Mouse (Mus musculus) heart, postnatal 0 days (tissue): Measurements from ENCODE around the gene Gpx6. TPM values are rescaled to one million over a fixed set of nuclear protein-coding genes. Genes with fewer than 3 reads are reported as not detected.
A peak's percentile ranks its signal among the peaks of the same experiment; 100 is the strongest.

Experiments
- ATAC-seq: fragments of 200-750 bp; cut with Nextera tagmentation; 2 replicates; pipeline ENCODE4 v1.8.0; 2017; ENCODE audit warnings: low read depth, moderate number of reproducible peaks, moderate library complexity; ENCODE audit not compliant: insufficient read depth
- DNase-seq: peaks from one replicate; pipeline ENCODE4 v3.0.0-alpha.2; 2016; ENCODE audit warnings: low spot score
- H3K27ac ChIP-seq: fragments of 300-500 bp; sonication (generic); 2 replicates; pipeline ENCODE4 v1.5.1; 2014; ENCODE audit warnings: low read depth, mild to moderate bottlenecking
- H3K27me3 ChIP-seq: fragments of 300-500 bp; sonication (generic); 2 replicates; pipeline ENCODE4 v1.6.1; 2014; ENCODE audit warnings: low read length, mixed read lengths; ENCODE audit not compliant: control insufficient read depth, insufficient read depth
- H3K36me3 ChIP-seq: fragments of 300-500 bp; sonication (generic); replicated peaks from 2 replicates; pipeline ENCODE4 v1.6.1; 2014; ENCODE audit warnings: low read length, mixed read lengths; ENCODE audit not compliant: control insufficient read depth, insufficient read depth
- H3K4me1 ChIP-seq: fragments of 300-500 bp; sonication (generic); 2 replicates; pipeline ENCODE4 v1.6.1; 2014; ENCODE audit warnings: antibody characterized with exemption; ENCODE audit not compliant: control insufficient read depth, insufficient read depth
- H3K4me2 ChIP-seq: fragments of 300-500 bp; sonication (generic); 2 replicates; pipeline ENCODE4 v1.6.1; 2014; ENCODE audit warnings: low read depth, mild to moderate bottlenecking, low read length, moderate library complexity
- H3K4me3 ChIP-seq: fragments of 300-500 bp; sonication (generic); 2 replicates; pipeline ENCODE4 v1.5.1; 2014; ENCODE audit warnings: low read depth, low read length
- H3K9ac ChIP-seq: fragments of 300-500 bp; sonication (generic); replicated peaks from 2 replicates; pipeline ENCODE4 v1.6.1; 2014; ENCODE audit warnings: low read depth, low read length, mixed read lengths
- H3K9me3 ChIP-seq: fragments of 300-500 bp; sonication (generic); replicated peaks from 2 replicates; pipeline ENCODE4 v1.6.1; 2016; ENCODE audit warnings: low read length; ENCODE audit not compliant: control insufficient read depth
- CTCF ChIP-seq: IDR thresholded peaks from 2 replicates; pipeline ENCODE4 v1.5.1; 2016; ENCODE audit warnings: antibody characterized with exemption, control low read depth, low read depth
- EP300 ChIP-seq: IDR thresholded peaks from 2 replicates; pipeline ENCODE4 v1.6.1; 2016; ENCODE audit warnings: antibody characterized with exemption, low read depth
- WGBS: fragments of 180-500 bp; shearing (Covaris S2); extraction: QIAGEN DNeasy Blood & Tissue Kit; methylation state at CpG from one replicate; pipeline ENCODE4 v1.1.7; 2014; 5-methylcytosine and 5-hydroxymethylcytosine counted together
- polyA plus RNA-seq: library from polyadenylated mRNA; unstranded; fragments of >200 nt; fragmentation: Nextera tagmentation; extraction: Ambion mirVana; gene quantifications from 2 replicates; pipeline ENCODE4 v1.2.1, GENCODE M21; 2015
- total RNA-seq: library from RNA; depleted of rRNA; stranded (reverse); fragments of >200 nt; gene quantifications from 2 replicates; pipeline ENCODE4 v1.2.3, GENCODE M21; 2014; ENCODE audit warnings: low replicate concordance; rRNA removed

Gpx6 gene
- total and polyA plus RNA-seq, 2 experiments from 2014 or later, result not detected

- H3K9me3 ChIP-seq, result no peaks in the 10 kb centered on the region
- no peaks in the 10 kb centered on the region for H3K27me3 ChIP-seq
- H3K4me1 ChIP-seq, result peaks cover 19% of the 10 kb centered on the region; the same call in 1 of the 2 replicates
- ATAC-seq (peak; percentile 99), DNase-seq (peak; percentile 96)
- H3K27ac ChIP-seq, result peak within 1 kb of the TSS; percentile 82
- peak within 1 kb of the TSS; percentile 83 for H3K9ac ChIP-seq
- TF ChIP-seq EP300, result peak; percentile 43; the same call in 1 of the 2 replicates
- TF ChIP-seq CTCF, result no peak
- peak within 1 kb of the TSS; percentile 72 for H3K4me2 ChIP-seq
- H3K4me3 ChIP-seq, result peak within 1 kb of the TSS; percentile 81
- WGBS, result under 1% methylated on average over 29 of the region's 29 CpGs
- peaks cover 6% of the 10 kb centered on the region for H3K36me3 ChIP-seq
These were observed 50.8 kb downstream of the Gpx6 start, which contains the start of gene Zscan12 for GRCm38 (mm10) chr13:21362621-21363248. Gene Zscan12 (plus strand): TSS chr13:21362820.

- no peaks in the 10 kb centered on the region for H3K9me3 ChIP-seq
- ATAC-seq (no peak), DNase-seq (peak; percentile 23)
- H3K4me1 ChIP-seq, result peaks cover 19% of the 10 kb centered on the region; the same call in 1 of the 2 replicates
- H3K9ac ChIP-seq, result no peak overlapping the region
- TF ChIP-seq CTCF, result no peak
- TF ChIP-seq EP300, result no peak
- H3K4me3 ChIP-seq, result peak overlapping the region; percentile 81
- no peaks in the 10 kb centered on the region for H3K27me3 ChIP-seq
- H3K27ac ChIP-seq, result no peak overlapping the region
- H3K36me3 ChIP-seq, result peaks cover 15% of the 10 kb centered on the region
- peak overlapping the region; percentile 72 for H3K4me2 ChIP-seq
- WGBS, result 57% methylated on average over 12 of the region's 12 CpGs
These were observed 51.8 kb downstream of the Gpx6 start for GRCm38 (mm10) chr13:21363719-21364118.

GRCm38 (mm10) chr13:21366635-21367034, 54.7 kb downstream of the Gpx6 start:
- Histone ChIP-seq H3K4me3 (no peak overlapping the region), H3K27ac (no peak overlapping the region), H3K9me3 (no peaks in the 10 kb centered on the region), H3K9ac (no peak overlapping the region), H3K4me1 (peaks cover 19% of the 10 kb centered on the region; the same call in 1 of the 2 replicates), H3K36me3 (peaks cover 39% of the 10 kb centered on the region), H3K4me2 (no peak overlapping the region), H3K27me3 (no peaks in the 10 kb centered on the region)
- TF ChIP-seq CTCF (no peak), EP300 (no peak)
- DNase-seq (no peak), ATAC-seq (no peak)
- WGBS, result 52% methylated on average over 6 of the region's 6 CpGs

Other genes with a start within 250 kb of the Gpx6 start
- gene Olfr1370, start 237.2 kb upstream of the Gpx6 start, total RNA-seq, result not detected in 2 replicates
- gene Olfr1370, start 237.2 kb upstream of the Gpx6 start, polyA plus RNA-seq, result not detected in 2 replicates
- not detected in 2 replicates for gene Olfr1369-ps1, start 200.6 kb upstream of the Gpx6 start, total RNA-seq
- gene Olfr1369-ps1, start 200.6 kb upstream of the Gpx6 start, polyA plus RNA-seq, result not detected in 2 replicates
- gene Olfr263, start 182.5 kb upstream of the Gpx6 start, total RNA-seq, result not detected in 2 replicates
- gene Olfr263, start 182.5 kb upstream of the Gpx6 start, polyA plus RNA-seq, result not detected in 2 replicates
- gene Olfr1368, start 166.3 kb upstream of the Gpx6 start, total RNA-seq, result not detected in 2 replicates
- gene Olfr1368, start 166.3 kb upstream of the Gpx6 start, polyA plus RNA-seq, result not detected in 2 replicates
- gene Trim27, start 132.7 kb upstream of the Gpx6 start, total RNA-seq, result 54.7 and 58.2 TPM in 2 replicates
- gene Trim27, start 132.7 kb upstream of the Gpx6 start, polyA plus RNA-seq, result 33.0 and 35.3 TPM in 2 replicates
- gene Gpx5, start 19.4 kb upstream of the Gpx6 start, total RNA-seq, result not detected in 2 replicates
- gene Gpx5, start 19.4 kb upstream of the Gpx6 start, polyA plus RNA-seq, result not detected in 2 replicates
- not detected in 2 replicates for gene Olfr1367, start 34.8 kb downstream of the Gpx6 start, total RNA-seq
- not detected in 2 replicates for gene Olfr1367, start 34.8 kb downstream of the Gpx6 start, polyA plus RNA-seq
- gene Zscan12, start 50.7 kb downstream of the Gpx6 start, total RNA-seq, result 3.6 and 7.8 TPM in 2 replicates
- 5.2 TPM in 2 replicates for gene Zscan12, start 50.7 kb downstream of the Gpx6 start, polyA plus RNA-seq
- 32.7 and 40.8 TPM in 2 replicates for gene Zkscan3, start 90.6 kb downstream of the Gpx6 start, total RNA-seq
- gene Zkscan3, start 90.6 kb downstream of the Gpx6 start, polyA plus RNA-seq, result 49.1 and 54.5 TPM in 2 replicates
- 1.7 and 1.9 TPM in 2 replicates for gene Pgbd1, start 128.9 kb downstream of the Gpx6 start, total RNA-seq
- 1.5 and 2.1 TPM in 2 replicates for gene Pgbd1, start 128.9 kb downstream of the Gpx6 start, polyA plus RNA-seq
- 14.1 and 17.5 TPM in 2 replicates for gene Zscan26, start 141.6 kb downstream of the Gpx6 start, total RNA-seq
- 19.5 and 22.4 TPM in 2 replicates for gene Zscan26, start 141.6 kb downstream of the Gpx6 start, polyA plus RNA-seq
- not detected in 2 replicates for gene Nkapl, start 156.4 kb downstream of the Gpx6 start, total RNA-seq
- gene Nkapl, start 156.4 kb downstream of the Gpx6 start, polyA plus RNA-seq, result 1.8 and 2.1 TPM in 2 replicates
- 0.70 and 1.7 TPM in 2 replicates for gene Zkscan4, start 166.8 kb downstream of the Gpx6 start, total RNA-seq
- 1.9 and 2.0 TPM in 2 replicates for gene Zkscan4, start 166.8 kb downstream of the Gpx6 start, polyA plus RNA-seq
- not detected in 2 replicates for gene Gm10065, start 167.3 kb downstream of the Gpx6 start, total RNA-seq
- not detected in 2 replicates for gene Gm10065, start 167.3 kb downstream of the Gpx6 start, polyA plus RNA-seq
- gene AK157302, start 183.1 kb downstream of the Gpx6 start, total RNA-seq, result 0.08 and 0.15 TPM in 2 replicates
- 0.93 and 1.3 TPM in 2 replicates for gene AK157302, start 183.1 kb downstream of the Gpx6 start, polyA plus RNA-seq
- gene Gm11273, start 189.3 kb downstream of the Gpx6 start, total RNA-seq, result 54.7 and 58.8 TPM in 2 replicates
- gene Gm11273, start 189.3 kb downstream of the Gpx6 start, polyA plus RNA-seq, result 27.8 and 29.0 TPM in 2 replicates
- gene Zkscan8, start 219.0 kb downstream of the Gpx6 start, total RNA-seq, result 7.1 and 10.9 TPM in 2 replicates
- gene Zkscan8, start 219.0 kb downstream of the Gpx6 start, polyA plus RNA-seq, result 3.0 and 3.4 TPM in 2 replicates
- gene Olfr1366, start 230.7 kb downstream of the Gpx6 start, total RNA-seq, result not detected in 2 replicates
- not detected in 2 replicates for gene Olfr1366, start 230.7 kb downstream of the Gpx6 start, polyA plus RNA-seq
- not detected in 2 replicates for gene Olfr1535, start 247.8 kb downstream of the Gpx6 start, total RNA-seq
- 0.03 TPM in 1 of 2 replicates, not detected in the other for gene Olfr1535, start 247.8 kb downstream of the Gpx6 start, polyA plus RNA-seq